Mouse (Mus musculus) urinary bladder, adult 18-20 months (tissue): ENCODE results near the gene Vps37c.

Experiments used
- DNase-seq, 2 experiments: peaks; one replicate each; pipeline ENCODE4 v3.0.0; 2022; ENCODE audit warnings: low spot score in 2 of 2, mixed read lengths in 2 of 2

Vps37c gene

GRCm38 (mm10) chr19:10740641-10741440, 52.3 kb downstream of the Vps37c start:
- peak; percentile 41 to 67 for DNase-seq

GRCm38 (mm10) chr19:10742145-10742544, 53.6 kb downstream of the Vps37c start:
- no peak for DNase-seq

- DNase-seq, result no peak
Measured at GRCm38 (mm10) chr19:10742565-10742964, 54.0 kb downstream of the Vps37c start.

- no peak for DNase-seq
Measured at GRCm38 (mm10) chr19:10747182-10747581, 58.6 kb downstream of the Vps37c start.

- DNase-seq, result no peak
Measured at GRCm38 (mm10) chr19:10747718-10748117, 59.2 kb downstream of the Vps37c start.

GRCm38 (mm10) chr19:10748401-10749102, 60.0 kb downstream of the Vps37c start:
- no peak for DNase-seq

- no peak for DNase-seq
Measured at GRCm38 (mm10) chr19:10749295-10749694, 60.8 kb downstream of the Vps37c start.

- no peak for DNase-seq
Measured at GRCm38 (mm10) chr19:10750161-10750560, 61.6 kb downstream of the Vps37c start.

- DNase-seq, result no peak
Measured at GRCm38 (mm10) chr19:10751607-10752006, 63.1 kb downstream of the Vps37c start.

- no peak for DNase-seq
Measured at GRCm38 (mm10) chr19:10752106-10752505, 63.6 kb downstream of the Vps37c start.

- no peak for DNase-seq
Measured at GRCm38 (mm10) chr19:10752646-10753045, 64.1 kb downstream of the Vps37c start.

- DNase-seq, result no peak
Measured at GRCm38 (mm10) chr19:10757125-10757524, 68.6 kb downstream of the Vps37c start.

GRCm38 (mm10) chr19:10757526-10757925, 69.0 kb downstream of the Vps37c start:
- DNase-seq, result no peak

- no peak for DNase-seq
Measured at GRCm38 (mm10) chr19:10758708-10759107, 70.2 kb downstream of the Vps37c start.

GRCm38 (mm10) chr19:10759525-10759924, 71.0 kb downstream of the Vps37c start:
- no peak for DNase-seq

- no peak for DNase-seq
Measured at GRCm38 (mm10) chr19:10759983-10760831, 71.7 kb downstream of the Vps37c start.

GRCm38 (mm10) chr19:10761794-10762415, 73.4 kb downstream of the Vps37c start:
- no peak for DNase-seq

- no peak for DNase-seq
Measured at GRCm38 (mm10) chr19:10762468-10762867, 73.9 kb downstream of the Vps37c start.

GRCm38 (mm10) chr19:10763381-10764031, 75.0 kb downstream of the Vps37c start:
- no peak for DNase-seq
